ENCODE assay signal across 7 mouse cellular contexts in the genomic region with DNA sequence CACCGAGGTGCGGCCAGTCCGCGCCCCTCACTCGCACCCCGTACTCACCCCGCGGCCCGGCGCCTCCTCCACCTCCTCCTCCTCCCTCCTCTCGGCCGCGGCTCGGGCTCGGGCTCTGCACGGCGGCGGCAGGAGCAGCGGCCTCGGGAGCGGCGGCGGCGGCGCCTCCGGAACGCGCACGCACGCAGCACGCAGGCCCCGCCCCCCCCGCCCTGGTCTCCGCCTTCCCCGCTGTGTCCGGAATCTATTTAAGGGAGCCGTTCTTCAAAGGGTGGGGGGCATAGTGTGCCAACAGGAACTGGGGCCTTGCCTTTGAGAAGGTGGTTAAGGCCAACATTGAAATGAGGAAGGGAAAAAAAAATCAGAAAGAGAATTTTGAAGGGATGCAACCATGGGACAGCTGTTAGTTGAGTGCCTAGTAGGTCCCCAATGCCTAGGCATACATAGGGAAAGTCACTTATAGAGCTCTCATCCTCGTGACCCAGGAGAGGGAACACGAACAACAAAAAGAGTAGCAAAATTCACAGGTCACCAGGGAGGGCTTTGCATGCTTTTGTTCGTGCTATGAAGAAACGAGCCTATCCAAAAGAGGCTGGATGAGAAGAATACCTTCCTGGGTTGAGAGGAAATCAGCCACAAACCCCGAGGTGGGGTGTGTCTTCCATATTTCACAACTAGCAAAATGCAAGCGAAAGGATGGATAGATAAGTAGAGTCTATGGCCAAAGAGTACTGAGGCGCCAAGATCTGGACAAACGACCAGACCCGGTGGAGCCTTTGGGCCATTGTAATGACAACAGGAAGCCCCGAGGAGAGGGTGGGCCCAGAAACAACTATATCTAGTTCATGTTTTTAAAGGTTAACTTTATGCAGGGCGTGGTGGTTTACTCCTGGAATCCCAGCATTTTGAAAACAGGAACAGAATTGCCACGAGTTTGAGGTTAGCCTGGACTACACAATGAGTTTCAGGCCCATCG. TPM values are rescaled to one million over a fixed set of nuclear protein-coding genes. Genes with fewer than 3 reads are reported as not detected.
DNase-seq lines count a peak whose midpoint lies in the region; ATAC-seq lines count a peak whose summit lies in the region.

A gene (minus strand): TSS at position 146 of the 976 bp plus-strand sequence.

- H3K4me1 ChIP-seq in embryonic facial prominence, embryonic 11.5 days (ENCODE audit: control insufficient read depth, insufficient read depth, low read length) = no peaks in the 10 kb centered on the region
- H3K4me1 ChIP-seq in limb, embryonic 12.5 days (replicated peaks) = peaks cover 25% of the 10 kb centered on the region
- peaks cover 22% of the 10 kb centered on the region for H3K4me1 ChIP-seq in midbrain, embryonic 14.5 days (ENCODE audit: control insufficient read depth, insufficient read depth, low read length)

- H3K36me3 ChIP-seq in embryonic facial prominence, embryonic 11.5 days (replicated peaks; ENCODE audit: control insufficient read depth, insufficient read depth, low read depth, low read length) = no peaks in the 10 kb centered on the region
- no peaks in the 10 kb centered on the region for H3K36me3 ChIP-seq in limb, embryonic 12.5 days
- no peaks in the 10 kb centered on the region for H3K36me3 ChIP-seq in midbrain, embryonic 14.5 days (ENCODE audit: control insufficient read depth, insufficient read depth, low read length)

- 32% methylated on average over 25 of the region's 50 CpGs for WGBS in embryonic facial prominence, embryonic 11.5 days
- WGBS in limb, embryonic 12.5 days = 22% methylated on average over 42 of the region's 50 CpGs
- WGBS in midbrain, embryonic 14.5 days = 24% methylated on average over 39 of the region's 50 CpGs

- H3K27me3 ChIP-seq in embryonic facial prominence, embryonic 11.5 days (ENCODE audit: control insufficient read depth, insufficient read depth, low read length) = no peaks in the 10 kb centered on the region
- H3K27me3 ChIP-seq in limb, embryonic 12.5 days = no peaks in the 10 kb centered on the region
- no peaks in the 10 kb centered on the region for H3K27me3 ChIP-seq in midbrain, embryonic 14.5 days (ENCODE audit: control insufficient read depth, insufficient read depth, low read length)

- peak; percentile 95 for ATAC-seq in embryonic facial prominence, embryonic 11.5 days (replicated peaks; ENCODE audit: insufficient number of reproducible peaks, low FRiP score, low TSS enrichment, low read depth)
- ATAC-seq in limb, embryonic 12.5 days (ENCODE audit: insufficient number of reproducible peaks, insufficient read depth, low FRiP score, low TSS enrichment, low read depth) = peak; percentile 93
- ATAC-seq in midbrain, embryonic 14.5 days (ENCODE audit: low FRiP score, low TSS enrichment) = peak; percentile 93

- peak within 1 kb of the TSS; percentile 80 for H3K9ac ChIP-seq in embryonic facial prominence, embryonic 11.5 days (replicated peaks; ENCODE audit: low read length)
- H3K9ac ChIP-seq in limb, embryonic 12.5 days (replicated peaks) = peak within 1 kb of the TSS; percentile 92
- H3K9ac ChIP-seq in midbrain, embryonic 14.5 days (replicated peaks; ENCODE audit: low read length) = peak within 1 kb of the TSS; percentile 90

- DNase-seq in adrenal gland, postnatal 14 days = peak; percentile 88
- DNase-seq in embryonic facial prominence, embryonic 11.5 days (ENCODE audit: low spot score) = peak; percentile 83
- peak; percentile 99 for DNase-seq in heart, adult 11 months
- DNase-seq in kidney, adult 11 months = peak; percentile 59
- peak; percentile 90 for DNase-seq in midbrain, embryonic 14.5 days
- DNase-seq in spleen, adult 18-20 months = peak; percentile 70 to 77

- H3K4me2 ChIP-seq in embryonic facial prominence, embryonic 11.5 days (ENCODE audit: low read depth, low read length) = peak within 1 kb of the TSS; percentile 78
- peak within 1 kb of the TSS; percentile 86 for H3K4me2 ChIP-seq in limb, embryonic 12.5 days
- peak within 1 kb of the TSS; percentile 80 for H3K4me2 ChIP-seq in midbrain, embryonic 14.5 days (ENCODE audit: low read length)

- peak within 1 kb of the TSS; percentile 35; the same call in 1 of the 2 replicates for H3K27ac ChIP-seq in embryonic facial prominence, embryonic 11.5 days (replicated peaks; ENCODE audit: low read depth, low read length)
- H3K27ac ChIP-seq in limb, embryonic 12.5 days = peak within 1 kb of the TSS; percentile 82
- peak within 1 kb of the TSS; percentile 90 for H3K27ac ChIP-seq in midbrain, embryonic 14.5 days (replicated peaks; ENCODE audit: low read depth, low read length)

- H3K4me3 ChIP-seq in embryonic facial prominence, embryonic 11.5 days (ENCODE audit: low read depth, low read length) = peak within 1 kb of the TSS; percentile 86
- peak within 1 kb of the TSS; percentile 87 for H3K4me3 ChIP-seq in limb, embryonic 12.5 days (replicated peaks)
- peak within 1 kb of the TSS; percentile 70 for H3K4me3 ChIP-seq in midbrain, embryonic 14.5 days (replicated peaks; ENCODE audit: low read depth, low read length)

- H3K9me3 ChIP-seq in embryonic facial prominence, embryonic 11.5 days (replicated peaks; ENCODE audit: control insufficient read depth, low read length) = no peaks in the 10 kb centered on the region
- no peaks in the 10 kb centered on the region for H3K9me3 ChIP-seq in limb, embryonic 12.5 days
- no peaks in the 10 kb centered on the region for H3K9me3 ChIP-seq in midbrain, embryonic 14.5 days (ENCODE audit: control insufficient read depth, low read length)

RNA-seq across cellular contexts. Expression of the gene that starts here (rescaled TPM):
- total RNA-seq in adrenal gland, postnatal 14 days (2021) = 184 and 206 TPM in 2 replicates
- 68.2 and 88.7 TPM in 2 replicates for polyA plus RNA-seq in embryonic facial prominence, embryonic 11.5 days (2014; fragmentation: Nextera tagmentation; extraction: Ambion mirVana)
- polyA plus RNA-seq in limb, embryonic 12.5 days (2016; fragmentation: Nextera tagmentation; extraction: Ambion mirVana) = 76.8 and 81.8 TPM in 2 replicates
- polyA plus RNA-seq in midbrain, embryonic 14.5 days (2014; fragmentation: Nextera tagmentation; extraction: Ambion mirVana) = 59.9 and 79.4 TPM in 2 replicates

Comparison
In these comparisons a context has a peak if more than half of its experiments do, and no peak if none do; other contexts are left out.
1. Peak in every context shown above with its lines: DNase-seq, ATAC-seq, H3K4me3 ChIP-seq and H3K27ac ChIP-seq.
2. H3K27ac ChIP-seq: peak in every context shown above with its lines; median percentile 90 in midbrain, embryonic 14.5 days; 82 in limb, embryonic 12.5 days; 35 in embryonic facial prominence, embryonic 11.5 days.